Mouse (Mus musculus): ENCODE results near the gene F9. TPM values are rescaled to one million over a fixed set of nuclear protein-coding genes. Genes with fewer than 3 reads are reported as not detected.

Gene F9
- not detected in 2 replicates for polyA plus RNA-seq (2012; rRNA removed)

GRCm38 (mm10) chrX:59999221-60000083, at the start of gene F9:
TSS of gene F9 (plus strand) at chrX:59999464.

Other genes with a start within 250 kb of the F9 start
- not detected in 2 replicates for gene Mcf2, start 179.6 kb downstream of the F9 start, polyA plus RNA-seq (2012; rRNA removed)